Mouse (Mus musculus): ENCODE measurements around the gene Fgfr3. TPM values are rescaled to one million over a fixed set of nuclear protein-coding genes. Genes with fewer than 3 reads are reported as not detected.

The Fgfr3 gene
- polyA plus RNA-seq, 1 experiment = 4.0 TPM

GRCm38 (mm10) chr5:33726081-33726647, 4.7 kb downstream of the Fgfr3 start:
- Histone ChIP-seq H3K27me3 (ENCODE audit: control insufficient read depth, insufficient read depth, low read length, poor library complexity, severe bottlenecking) (peaks cover 18% of the 10 kb centered on the region), H3K4me3 (ENCODE audit: low read depth, low read length) (no peak overlapping the region), H3K36me3 (ENCODE audit: control insufficient read depth, insufficient read depth, low read length, poor library complexity, severe bottlenecking) (no peaks in the 10 kb centered on the region), H3K27ac (ENCODE audit: insufficient read depth, low read length) (no peak overlapping the region), H3K4me1 (ENCODE audit: control insufficient read depth, insufficient read depth, low read length) (peaks cover 2% of the 10 kb centered on the region), H3K9ac (ENCODE audit: low read depth, poor library complexity, severe bottlenecking) (no peak overlapping the region), H3K9me3 (replicated peaks; ENCODE audit: control insufficient read depth, insufficient read depth, low read length, poor library complexity, severe bottlenecking) (no peaks in the 10 kb centered on the region)
- no peak for TF ChIP-seq POLR2A (IDR thresholded peaks at IDR 0.05; ENCODE audit: insufficient read depth, low read length)
- no peak for TF ChIP-seq CTCF (IDR thresholded peaks at IDR 0.05; ENCODE audit: low read depth, low read length)
- TF ChIP-seq EP300 (IDR thresholded peaks at IDR 0.05; ENCODE audit: insufficient read depth, low read depth, low read length) = no peak

- H3K27me3 ChIP-seq (ENCODE audit: control insufficient read depth, insufficient read depth, low read length, poor library complexity, severe bottlenecking) = peaks cover 16% of the 10 kb centered on the region
These were observed 5.4 kb downstream of the Fgfr3 start for GRCm38 (mm10) chr5:33726891-33727290.

GRCm38 (mm10) chr5:33728841-33729240, 7.4 kb downstream of the Fgfr3 start:
- TF ChIP-seq CTCF (IDR thresholded peaks at IDR 0.05; ENCODE audit: low read depth, low read length) (no peak), POLR2A (IDR thresholded peaks at IDR 0.05; ENCODE audit: insufficient read depth, low read length) (no peak), EP300 (IDR thresholded peaks at IDR 0.05; ENCODE audit: insufficient read depth, low read depth, low read length) (no peak)
- Histone ChIP-seq H3K9me3 (replicated peaks; ENCODE audit: control insufficient read depth, insufficient read depth, low read length, poor library complexity, severe bottlenecking) (no peaks in the 10 kb centered on the region), H3K36me3 (ENCODE audit: control insufficient read depth, insufficient read depth, low read length, poor library complexity, severe bottlenecking) (no peaks in the 10 kb centered on the region), H3K27ac (ENCODE audit: insufficient read depth, low read length) (no peak overlapping the region), H3K4me1 (ENCODE audit: control insufficient read depth, insufficient read depth, low read length) (peaks cover 2% of the 10 kb centered on the region), H3K9ac (ENCODE audit: low read depth, poor library complexity, severe bottlenecking) (no peak overlapping the region), H3K27me3 (ENCODE audit: control insufficient read depth, insufficient read depth, low read length, poor library complexity, severe bottlenecking) (no peaks in the 10 kb centered on the region), H3K4me3 (ENCODE audit: low read depth, low read length) (no peak overlapping the region)

More at GRCm38 (mm10) chr5:33726891-33727290, 5.4 kb downstream of the Fgfr3 start:
- Histone ChIP-seq H3K36me3 (ENCODE audit: control insufficient read depth, insufficient read depth, low read length, poor library complexity, severe bottlenecking) (no peaks in the 10 kb centered on the region), H3K27ac (ENCODE audit: insufficient read depth, low read length) (no peak overlapping the region), H3K4me1 (ENCODE audit: control insufficient read depth, insufficient read depth, low read length) (peaks cover 2% of the 10 kb centered on the region), H3K4me3 (ENCODE audit: low read depth, low read length) (no peak overlapping the region), H3K9ac (ENCODE audit: low read depth, poor library complexity, severe bottlenecking) (no peak overlapping the region), H3K9me3 (replicated peaks; ENCODE audit: control insufficient read depth, insufficient read depth, low read length, poor library complexity, severe bottlenecking) (no peaks in the 10 kb centered on the region)
- TF ChIP-seq EP300 (IDR thresholded peaks at IDR 0.05; ENCODE audit: insufficient read depth, low read depth, low read length) (no peak), POLR2A (IDR thresholded peaks at IDR 0.05; ENCODE audit: insufficient read depth, low read length) (no peak), CTCF (IDR thresholded peaks at IDR 0.05; ENCODE audit: low read depth, low read length) (no peak)

GRCm38 (mm10) chr5:33730516-33730915, 9.0 kb downstream of the Fgfr3 start:
- H3K27me3 ChIP-seq (ENCODE audit: control insufficient read depth, insufficient read depth, low read length, poor library complexity, severe bottlenecking) = no peaks in the 10 kb centered on the region
- no peak overlapping the region for H3K9ac ChIP-seq (ENCODE audit: low read depth, poor library complexity, severe bottlenecking)
- H3K36me3 ChIP-seq (ENCODE audit: control insufficient read depth, insufficient read depth, low read length, poor library complexity, severe bottlenecking) = no peaks in the 10 kb centered on the region

GRCm38 (mm10) chr5:33731051-33731450, 9.6 kb downstream of the Fgfr3 start:
- Histone ChIP-seq H3K4me3 (ENCODE audit: low read depth, low read length) (peak overlapping the region; percentile 27), H3K9me3 (replicated peaks; ENCODE audit: control insufficient read depth, insufficient read depth, low read length, poor library complexity, severe bottlenecking) (no peaks in the 10 kb centered on the region), H3K9ac (ENCODE audit: low read depth, poor library complexity, severe bottlenecking) (no peak overlapping the region), H3K27me3 (ENCODE audit: control insufficient read depth, insufficient read depth, low read length, poor library complexity, severe bottlenecking) (no peaks in the 10 kb centered on the region), H3K27ac (ENCODE audit: insufficient read depth, low read length) (no peak overlapping the region), H3K36me3 (ENCODE audit: control insufficient read depth, insufficient read depth, low read length, poor library complexity, severe bottlenecking) (no peaks in the 10 kb centered on the region), H3K4me1 (ENCODE audit: control insufficient read depth, insufficient read depth, low read length) (no peaks in the 10 kb centered on the region)
- TF ChIP-seq CTCF (IDR thresholded peaks at IDR 0.05; ENCODE audit: low read depth, low read length) = no peak
- no peak for TF ChIP-seq POLR2A (IDR thresholded peaks at IDR 0.05; ENCODE audit: insufficient read depth, low read length)
- TF ChIP-seq EP300 (IDR thresholded peaks at IDR 0.05; ENCODE audit: insufficient read depth, low read depth, low read length) = no peak

More at GRCm38 (mm10) chr5:33730516-33730915, 9.0 kb downstream of the Fgfr3 start:
- no peak overlapping the region for H3K4me3 ChIP-seq (ENCODE audit: low read depth, low read length)
- H3K9me3 ChIP-seq (replicated peaks; ENCODE audit: control insufficient read depth, insufficient read depth, low read length, poor library complexity, severe bottlenecking) = no peaks in the 10 kb centered on the region
- H3K27ac ChIP-seq (ENCODE audit: insufficient read depth, low read length) = no peak overlapping the region
- no peaks in the 10 kb centered on the region for H3K4me1 ChIP-seq (ENCODE audit: control insufficient read depth, insufficient read depth, low read length)
- TF ChIP-seq CTCF (IDR thresholded peaks at IDR 0.05; ENCODE audit: low read depth, low read length) (no peak), EP300 (IDR thresholded peaks at IDR 0.05; ENCODE audit: insufficient read depth, low read depth, low read length) (no peak), POLR2A (IDR thresholded peaks at IDR 0.05; ENCODE audit: insufficient read depth, low read length) (no peak)

GRCm38 (mm10) chr5:33733837-33734236, 12.4 kb downstream of the Fgfr3 start:
- Histone ChIP-seq H3K9ac (ENCODE audit: low read depth, poor library complexity, severe bottlenecking) (no peak overlapping the region), H3K27ac (ENCODE audit: insufficient read depth, low read length) (no peak overlapping the region), H3K27me3 (ENCODE audit: control insufficient read depth, insufficient read depth, low read length, poor library complexity, severe bottlenecking) (no peaks in the 10 kb centered on the region), H3K4me3 (ENCODE audit: low read depth, low read length) (no peak overlapping the region), H3K36me3 (ENCODE audit: control insufficient read depth, insufficient read depth, low read length, poor library complexity, severe bottlenecking) (no peaks in the 10 kb centered on the region), H3K4me1 (ENCODE audit: control insufficient read depth, insufficient read depth, low read length) (no peaks in the 10 kb centered on the region), H3K9me3 (replicated peaks; ENCODE audit: control insufficient read depth, insufficient read depth, low read length, poor library complexity, severe bottlenecking) (no peaks in the 10 kb centered on the region)
- TF ChIP-seq CTCF (IDR thresholded peaks at IDR 0.05; ENCODE audit: low read depth, low read length) = no peak
- no peak for TF ChIP-seq POLR2A (IDR thresholded peaks at IDR 0.05; ENCODE audit: insufficient read depth, low read length)
- TF ChIP-seq EP300 (IDR thresholded peaks at IDR 0.05; ENCODE audit: insufficient read depth, low read depth, low read length) = no peak

Data from ES-Bruce4 (cell line).